Mouse (Mus musculus) right cerebral cortex, postnatal 14 days (tissue): ENCODE data around the gene Qrich1.
"Not testable (repeated sequence)": the region's sequence is repeated elsewhere in the genome, so short reads cannot be mapped to it uniquely, and the experiment has no call there.

Source experiments
- DNase-seq: peaks from one replicate; pipeline ENCODE4 v3.0.0; 2022

The Qrich1 gene

DNA sequence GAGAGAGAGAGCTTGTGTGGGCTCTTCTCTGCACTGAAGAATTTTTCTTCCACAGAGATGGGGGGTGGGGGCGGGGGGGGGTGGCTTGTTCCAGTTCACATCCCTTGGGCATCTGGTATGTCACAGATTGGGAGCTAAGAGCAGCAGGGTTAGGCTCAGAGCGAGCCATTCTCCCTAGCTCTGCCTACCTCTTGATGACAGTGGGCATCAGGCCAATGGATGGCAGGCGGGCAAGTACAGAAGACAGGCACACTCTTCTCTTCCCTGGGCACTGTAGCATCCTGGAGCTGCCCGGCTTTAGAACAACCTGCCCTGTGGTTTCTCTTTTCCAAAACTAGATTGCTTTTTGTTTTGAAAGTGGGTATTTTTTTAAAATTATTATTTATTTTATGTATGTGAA is 74.9 kb downstream of the Qrich1 start:
- no peak for DNase-seq

DNA sequence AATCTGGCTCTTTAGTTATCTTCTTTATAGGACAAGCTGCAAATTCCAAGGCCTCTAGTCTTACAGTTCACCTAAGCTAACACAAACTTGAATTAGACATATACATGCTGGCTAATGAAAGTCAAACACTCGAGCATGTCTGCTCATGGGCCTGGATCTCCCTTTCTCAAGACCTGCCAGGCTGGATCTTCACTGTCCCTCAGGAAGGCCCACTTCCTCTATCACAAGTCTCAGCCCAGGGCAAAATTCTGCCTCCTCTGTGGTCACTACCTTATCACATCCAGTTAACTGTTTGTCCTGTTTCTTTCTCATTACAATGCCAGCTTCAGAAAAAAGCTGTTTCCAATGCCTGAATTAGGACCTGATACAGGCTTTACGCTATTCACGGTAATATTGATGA is 77.7 kb downstream of the Qrich1 start:
- no peak for DNase-seq

DNA sequence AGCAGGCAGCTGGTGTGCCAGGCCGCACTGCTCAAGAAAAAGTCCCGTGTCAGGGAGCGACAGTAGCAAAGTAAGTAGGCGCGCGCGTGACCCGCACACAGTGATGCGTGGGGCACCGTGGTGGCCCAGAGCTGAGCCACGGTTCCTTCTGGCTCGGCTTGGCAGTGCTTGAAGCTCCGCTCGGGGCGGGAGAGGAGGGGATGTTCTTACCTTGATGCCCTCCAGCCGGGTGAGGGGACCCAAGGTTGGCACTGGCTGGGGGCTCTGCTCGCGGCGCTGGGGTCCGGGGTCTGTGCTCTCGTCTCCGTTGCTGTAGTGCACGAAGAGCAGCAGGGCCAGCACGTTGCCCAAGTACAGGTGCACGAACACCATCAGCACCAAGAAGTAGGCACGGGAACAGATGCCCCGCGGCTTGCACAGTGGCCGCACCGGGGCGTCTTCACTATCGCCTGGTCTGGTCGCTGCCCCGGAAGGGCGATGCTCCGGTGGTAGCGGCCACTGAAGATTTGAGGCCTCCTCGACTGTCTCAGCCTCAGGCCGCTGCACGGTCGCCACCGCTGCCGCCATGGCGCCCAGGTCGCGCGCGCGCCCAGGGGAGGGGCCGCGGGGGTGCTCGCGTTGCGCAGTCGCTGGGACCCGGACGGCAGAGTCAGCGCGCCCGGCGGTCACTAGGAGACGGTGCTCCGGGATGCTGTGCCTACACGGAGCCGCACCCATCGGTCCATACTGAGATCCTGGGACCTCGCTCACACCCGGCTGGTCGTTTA is 80.6 kb downstream of the Qrich1 start, which contains the start of gene P4htm:
TSS of gene P4htm (minus strand) at position 670 of the 767 bp plus-strand sequence.
- DNase-seq = peak; percentile 81

DNA sequence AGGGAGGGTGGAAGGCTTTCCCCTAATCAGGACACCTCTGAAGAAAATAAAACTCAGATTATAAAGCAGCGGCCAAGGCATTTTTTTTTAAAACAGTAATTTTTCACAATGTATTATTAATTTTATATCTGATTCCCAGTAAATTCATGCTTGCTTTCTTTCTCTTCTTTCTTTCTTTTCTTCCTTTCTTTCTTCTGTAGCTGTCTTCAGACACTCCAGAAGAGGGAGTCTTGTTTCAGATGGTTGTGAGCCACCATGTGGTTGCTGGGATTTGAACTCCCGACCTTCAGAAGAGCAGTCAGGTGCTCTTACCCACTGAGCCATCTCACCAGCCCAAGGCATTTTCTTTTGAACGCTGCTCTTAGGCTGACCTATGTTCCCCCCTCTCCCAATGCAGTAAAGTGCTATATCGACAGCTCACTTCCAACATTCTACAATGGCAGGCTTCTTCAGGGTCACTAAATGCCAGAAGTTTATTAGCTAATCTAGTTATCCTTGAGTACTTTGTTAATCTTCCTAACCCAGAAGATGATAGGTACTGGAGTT is 82.5 kb downstream of the Qrich1 start:
- DNase-seq = no peak

DNA sequence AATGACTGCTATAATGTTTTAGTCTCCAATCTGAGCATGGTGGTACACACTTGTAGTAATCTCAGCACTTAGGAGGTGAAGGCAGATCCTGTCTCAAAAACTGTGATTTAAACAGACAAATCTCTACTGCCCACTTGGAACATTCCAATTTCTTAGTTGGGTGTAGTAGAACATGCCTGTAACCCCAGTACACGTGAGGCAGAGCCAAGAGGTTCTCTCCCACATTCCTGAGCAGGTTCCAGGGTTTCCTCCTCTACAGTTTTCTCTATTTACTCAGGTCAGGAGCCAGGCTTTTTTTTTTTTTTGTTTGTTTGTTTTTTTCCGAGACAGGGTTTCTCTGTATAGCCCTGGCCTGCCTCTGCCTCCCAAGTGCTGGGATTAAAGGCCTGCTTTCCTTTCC is 83.4 kb downstream of the Qrich1 start:
- no peak for DNase-seq

DNA sequence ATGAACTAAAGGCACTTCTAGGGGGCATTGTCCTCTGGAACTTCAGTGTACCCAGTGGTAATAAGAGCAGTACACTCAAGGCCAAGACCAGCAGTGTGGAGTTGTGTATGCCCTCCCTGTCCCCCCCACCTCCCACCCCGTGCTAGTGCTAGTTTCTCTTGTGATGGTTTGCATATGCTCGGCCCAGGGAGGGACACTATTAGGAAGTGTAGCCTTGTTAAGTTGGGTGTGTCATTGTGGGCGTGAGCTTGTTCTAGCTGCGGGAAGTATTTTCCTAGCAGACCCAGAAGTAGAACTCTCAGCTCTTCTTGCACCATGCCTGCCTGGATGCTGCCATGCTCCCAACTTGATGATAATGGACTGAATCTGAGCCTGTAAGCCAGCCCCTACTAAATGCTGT is 85.4 kb downstream of the Qrich1 start:
- no peak for DNase-seq

DNA sequence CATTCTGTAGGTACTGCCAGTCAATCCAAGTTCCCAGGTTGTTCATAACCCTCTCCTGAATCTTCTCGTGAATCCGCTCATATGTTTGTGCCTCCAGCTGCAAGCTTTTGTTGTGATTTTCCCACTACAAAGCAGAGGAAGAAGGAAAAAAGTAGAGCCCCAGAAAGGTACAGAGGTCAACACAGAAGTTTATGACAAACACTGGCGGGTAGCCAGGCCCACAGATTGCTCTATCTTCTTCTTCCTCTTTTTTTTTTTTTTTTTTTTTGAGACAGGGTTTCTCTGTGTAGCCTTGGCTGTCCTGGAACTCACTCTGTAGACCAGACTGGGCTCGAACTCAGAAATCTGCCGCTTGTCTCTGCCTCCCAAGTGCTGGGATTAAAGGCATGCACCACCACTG is 91.3 kb downstream of the Qrich1 start:
- not testable (repeated sequence) for DNase-seq

DNA sequence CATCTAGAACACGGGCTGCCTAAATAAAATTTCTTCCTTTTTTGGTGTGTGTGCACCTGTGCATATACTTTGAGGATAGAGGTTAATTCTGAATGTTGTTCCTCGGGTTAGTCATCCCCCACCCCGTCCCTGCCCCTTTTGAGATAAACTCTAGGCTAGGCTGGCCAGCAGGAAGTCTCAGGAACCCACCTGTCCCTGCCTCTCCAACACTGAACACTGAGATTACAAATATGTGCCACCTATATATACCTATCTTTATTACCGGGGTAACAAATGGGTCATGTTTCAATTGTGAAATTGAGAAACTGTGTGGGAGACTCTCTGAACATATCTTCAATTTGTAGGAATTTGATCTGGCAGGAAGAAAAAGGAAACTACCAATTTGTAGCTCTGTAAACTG is 92.3 kb downstream of the Qrich1 start:
- DNase-seq = no peak
